Mouse (Mus musculus) hindlimb bud, embryonic 11.5 days (tissue): ENCODE measurements around the gene P2ry14.
"Not testable (repeated sequence)": the region's sequence is repeated elsewhere in the genome, so short reads cannot be mapped to it uniquely, and the experiment has no call there.

Source experiments
- DNase-seq: peaks from one replicate; pipeline ENCODE4 v3.0.0-alpha.2; 2012; ENCODE audit warnings: low read depth, low spot score; ENCODE audit errors: extremely low spot score

The P2ry14 gene

DNA sequence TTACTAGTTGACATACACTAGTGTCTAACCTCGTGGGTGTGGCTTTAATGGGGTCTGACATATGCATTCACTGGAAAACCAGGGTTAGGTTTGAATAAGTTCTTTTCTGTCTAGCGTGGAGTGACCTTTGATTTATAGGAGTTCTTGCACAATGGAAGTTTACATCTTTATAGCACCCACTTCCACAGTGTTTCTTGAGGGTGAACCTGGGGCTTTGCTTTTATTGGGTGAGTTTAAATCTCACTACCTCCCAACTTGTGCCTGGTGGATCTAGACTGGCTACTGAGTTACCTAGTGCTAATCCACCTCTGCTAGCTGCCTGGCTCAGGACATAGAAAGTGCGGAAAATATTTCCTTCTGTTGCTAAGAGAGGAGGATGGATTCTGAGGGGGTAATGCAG, 41.5 kb downstream of the P2ry14 start:
- DNase-seq, result no peak

DNA sequence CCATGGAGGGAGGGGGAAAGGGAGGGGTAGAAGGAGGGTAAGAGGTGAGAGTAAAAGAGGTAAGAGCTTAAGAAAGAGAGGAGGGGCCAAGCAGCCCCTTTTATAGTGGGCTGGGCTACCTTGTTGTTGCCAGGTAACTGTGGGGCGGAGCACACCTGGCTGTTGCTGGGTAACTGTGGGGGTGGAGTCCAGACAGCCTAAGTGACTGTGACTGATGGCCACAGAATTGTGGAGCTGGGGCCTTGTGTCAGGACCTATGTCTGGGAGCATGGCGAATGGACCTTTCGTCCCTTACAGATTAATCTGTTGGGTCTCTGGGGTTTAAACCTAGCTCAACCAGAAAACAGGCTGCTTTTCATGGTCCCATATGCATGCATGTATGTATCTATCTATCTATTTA, 43.6 kb downstream of the P2ry14 start:
- DNase-seq, result not testable (repeated sequence)

DNA sequence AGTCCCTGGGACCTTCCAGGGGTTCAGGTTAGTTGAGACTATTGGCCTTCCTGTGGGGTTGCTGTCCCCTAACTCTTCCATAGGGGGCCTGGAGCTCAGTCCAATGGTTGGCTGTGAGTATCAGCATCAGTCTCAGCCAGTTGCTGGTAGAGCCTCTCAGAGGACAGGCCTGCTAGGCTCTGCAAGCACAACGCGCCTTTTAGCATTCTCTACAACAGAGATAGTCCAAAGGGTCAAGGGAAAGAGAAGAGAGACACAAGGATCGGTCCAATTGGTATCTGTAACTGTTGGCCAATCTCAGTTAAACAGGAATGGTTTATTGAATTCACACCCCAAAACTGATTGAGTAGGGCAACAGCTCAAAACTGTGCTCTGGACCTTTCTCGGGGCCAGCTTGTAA, 46.0 kb downstream of the P2ry14 start:
- no peak for DNase-seq

DNA sequence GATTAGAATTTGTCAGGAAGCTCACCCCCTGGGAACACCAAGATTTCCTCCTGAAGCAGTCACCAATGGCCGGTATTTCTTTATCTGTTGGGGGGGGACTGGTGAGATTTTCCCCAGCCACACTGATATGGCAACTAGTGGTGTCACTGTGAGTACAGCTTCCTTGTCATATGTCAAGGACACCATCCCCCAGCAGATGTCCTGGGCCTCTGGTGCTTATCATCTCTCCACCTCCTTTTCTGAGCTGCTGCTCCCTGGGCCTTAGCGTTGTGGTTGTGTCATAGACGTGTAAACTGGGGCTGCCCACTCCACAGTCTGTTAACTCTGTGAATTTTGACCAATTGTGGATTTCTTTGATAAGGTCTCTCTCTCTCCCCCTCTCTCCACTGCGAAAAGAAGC, 49.0 kb downstream of the P2ry14 start:
- no peak for DNase-seq

DNA sequence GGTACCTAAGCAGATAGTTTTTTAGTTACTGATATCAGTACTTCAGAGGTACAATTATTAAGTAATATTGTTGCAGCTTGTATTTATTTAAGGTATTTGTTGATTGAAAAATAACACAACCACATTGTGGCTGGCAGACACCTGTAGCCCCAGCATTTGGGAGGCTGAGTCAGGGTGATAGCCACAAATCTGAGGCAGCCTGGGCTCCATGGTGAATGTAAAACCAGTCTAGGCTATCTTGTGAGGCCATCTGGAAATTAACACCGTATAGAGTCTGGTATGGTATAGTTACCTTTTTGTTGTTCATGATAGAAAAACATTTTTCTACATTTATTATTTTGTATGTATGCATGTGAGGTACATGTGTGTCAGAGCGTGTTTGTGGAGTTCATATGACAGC, 51.3 kb downstream of the P2ry14 start:
- no peak for DNase-seq

DNA sequence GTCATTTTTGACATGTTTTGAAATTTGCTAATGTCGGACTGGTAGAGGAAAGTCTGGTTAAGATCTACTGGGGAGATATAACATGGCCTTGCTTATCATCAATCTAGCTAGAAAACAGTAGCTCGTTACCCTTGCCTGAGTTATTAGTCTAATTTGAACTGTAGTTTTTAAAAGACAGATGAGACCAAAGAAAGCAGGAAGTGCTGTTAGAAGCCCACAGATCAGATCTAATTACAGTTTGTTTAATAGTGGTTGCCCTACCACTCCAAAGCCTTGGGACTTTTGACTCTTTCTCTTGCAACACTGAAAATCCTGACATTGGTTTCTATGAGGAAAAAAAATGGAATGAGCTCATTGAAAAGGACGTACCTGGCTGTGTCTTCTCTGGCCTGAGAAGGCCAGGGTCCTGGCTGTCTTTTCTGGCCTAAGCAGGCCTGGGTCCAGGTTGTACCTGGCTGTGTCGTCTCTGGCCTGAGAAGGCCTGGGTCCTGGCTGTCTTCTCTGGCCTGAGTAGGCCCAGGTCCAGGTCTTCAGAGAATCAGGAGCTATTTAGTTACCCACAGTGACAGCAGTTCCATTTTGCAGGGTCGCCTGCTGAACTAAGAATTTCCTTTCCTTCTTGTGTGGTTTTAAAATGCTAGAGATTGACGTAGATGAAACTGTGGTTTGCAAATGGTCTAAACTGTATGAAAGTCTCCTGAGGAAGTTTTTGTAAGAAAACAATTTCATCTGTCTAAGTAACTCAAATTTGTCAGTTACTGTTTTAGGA, 52.0 kb downstream of the P2ry14 start, which contains the start of gene Gpr171:
Gene Gpr171, minus strand, starts transcription at position 604 of the 769 bp plus-strand sequence.
- DNase-seq, result no peak

DNA sequence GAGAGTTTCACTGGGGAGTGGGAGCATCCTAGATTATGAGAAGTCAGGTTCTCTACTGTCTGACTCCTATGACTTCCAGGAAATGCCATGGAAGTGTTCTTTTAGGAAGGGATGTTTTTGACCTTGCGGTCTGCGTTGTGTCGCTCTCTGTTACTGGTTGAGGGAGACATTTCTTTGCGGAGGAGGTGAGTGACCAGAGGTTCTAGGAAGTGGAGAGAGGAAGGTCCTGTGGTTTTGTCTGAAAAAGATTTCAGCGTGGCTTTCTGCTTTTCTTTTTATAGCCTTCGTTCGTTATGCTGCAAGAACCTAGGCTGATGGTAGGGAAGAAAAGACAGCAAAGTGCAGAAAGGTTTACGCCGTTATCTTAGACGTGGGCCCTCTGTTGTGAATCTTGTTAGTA, 54.9 kb downstream of the P2ry14 start:
- no peak for DNase-seq

DNA sequence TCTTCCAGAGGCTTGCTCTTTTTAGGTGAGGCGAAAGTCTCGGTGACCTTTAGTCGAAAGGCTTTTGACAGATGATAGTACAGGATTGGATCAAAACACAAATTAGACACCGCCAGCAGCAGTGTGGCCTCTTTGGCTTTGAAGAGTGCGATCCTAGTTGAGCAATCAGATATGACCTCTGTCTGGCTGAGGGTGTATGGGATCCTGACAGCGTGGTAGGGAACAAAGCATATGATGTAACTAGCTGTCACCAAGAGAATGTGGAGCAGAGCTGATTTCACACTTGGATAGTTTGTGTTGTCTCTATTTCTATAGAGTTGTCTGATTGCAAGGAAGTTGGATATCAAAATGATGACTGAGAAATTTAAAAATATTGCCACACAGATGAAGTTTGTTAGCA, 56.0 kb downstream of the P2ry14 start:
- DNase-seq, result no peak

DNA sequence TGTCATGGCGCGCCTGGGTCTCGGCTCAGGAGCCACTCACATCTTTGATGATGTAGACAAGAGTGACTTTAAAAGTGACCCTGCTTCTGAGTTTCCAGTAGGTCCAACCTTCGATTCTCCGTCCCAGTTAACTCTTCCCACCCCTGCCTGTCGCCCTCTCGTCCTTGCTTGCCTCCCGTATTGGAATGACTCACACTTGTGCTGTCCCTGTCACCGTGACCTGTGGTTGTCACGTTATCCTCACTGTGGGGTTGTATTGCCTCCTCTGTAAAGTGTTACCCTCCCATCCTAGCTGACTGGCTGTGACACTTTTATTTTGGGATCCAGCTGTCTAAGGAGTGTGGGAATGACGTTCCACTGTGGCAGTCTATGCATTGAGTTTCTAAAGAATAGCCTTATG, 60.7 kb downstream of the P2ry14 start:
- DNase-seq, result no peak

DNA sequence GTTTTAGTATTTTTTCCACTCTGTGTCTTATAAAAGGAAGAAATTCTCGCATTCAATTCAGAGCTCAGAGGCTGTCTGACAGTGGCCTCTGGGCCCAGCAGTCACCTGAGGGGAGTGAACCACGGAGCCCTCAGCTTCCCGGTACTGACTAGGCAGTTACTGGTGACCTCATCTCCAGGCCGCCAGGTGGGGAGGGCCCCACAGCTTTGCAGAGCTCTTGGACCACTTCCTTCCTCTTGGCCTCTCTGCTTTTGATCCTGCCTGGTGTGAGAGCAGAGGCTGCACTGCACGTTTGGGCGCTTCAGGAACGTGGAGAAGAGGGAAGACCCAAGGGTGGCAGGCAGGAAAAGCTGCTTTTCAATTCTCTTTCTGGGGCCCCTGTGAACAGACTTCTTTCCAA, 72.5 kb downstream of the P2ry14 start:
- no peak for DNase-seq

DNA sequence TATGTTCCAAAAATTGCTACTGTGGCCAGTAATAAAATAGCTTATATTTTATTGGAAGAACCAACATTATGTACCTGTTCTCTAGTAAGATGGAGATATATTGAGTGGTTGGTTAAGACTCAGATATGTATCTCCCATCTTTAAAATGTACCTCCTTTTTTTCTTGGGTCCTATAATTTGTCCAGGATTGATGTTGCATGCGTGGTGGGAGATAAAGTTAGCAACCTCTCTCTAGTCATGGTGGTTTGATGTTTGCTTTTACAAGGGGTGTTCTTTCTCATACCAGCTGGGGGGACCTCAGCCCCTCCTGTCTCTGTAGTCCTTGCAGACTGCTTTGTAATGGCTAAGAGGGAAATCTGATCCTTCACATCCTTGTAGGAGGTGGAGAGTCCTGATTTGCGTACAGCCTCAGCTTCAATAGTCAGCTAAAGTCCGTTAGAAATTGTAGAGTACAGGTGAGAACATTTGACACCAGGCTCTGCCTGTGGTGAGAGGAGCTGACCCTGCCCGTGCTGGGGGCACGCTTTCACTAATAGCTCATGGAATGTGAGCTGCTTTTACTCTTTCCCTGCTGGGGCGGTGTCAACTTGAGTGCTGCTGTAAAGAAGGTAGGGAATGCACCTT, 73.0 kb downstream of the P2ry14 start:
- no peak for DNase-seq

DNA sequence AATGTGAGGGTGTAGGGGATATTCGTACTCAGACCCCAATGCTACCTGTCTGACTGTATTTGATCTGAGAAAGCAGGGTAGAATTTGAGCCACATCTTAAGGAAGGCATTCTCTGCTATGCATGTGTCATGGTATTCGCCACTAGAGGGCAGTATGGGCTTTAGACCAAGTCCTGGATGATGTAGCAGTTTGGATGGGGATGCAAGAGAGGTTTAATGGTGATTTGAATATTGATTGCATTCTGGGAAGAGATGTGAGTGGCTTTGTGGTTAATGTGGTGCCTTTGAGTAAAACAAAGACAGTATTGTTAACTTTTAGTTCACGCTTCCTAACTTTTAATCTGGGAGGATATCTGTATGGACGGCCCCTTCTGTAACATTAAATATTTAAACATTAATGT, 74.1 kb downstream of the P2ry14 start:
- peak; percentile 74 for DNase-seq

DNA sequence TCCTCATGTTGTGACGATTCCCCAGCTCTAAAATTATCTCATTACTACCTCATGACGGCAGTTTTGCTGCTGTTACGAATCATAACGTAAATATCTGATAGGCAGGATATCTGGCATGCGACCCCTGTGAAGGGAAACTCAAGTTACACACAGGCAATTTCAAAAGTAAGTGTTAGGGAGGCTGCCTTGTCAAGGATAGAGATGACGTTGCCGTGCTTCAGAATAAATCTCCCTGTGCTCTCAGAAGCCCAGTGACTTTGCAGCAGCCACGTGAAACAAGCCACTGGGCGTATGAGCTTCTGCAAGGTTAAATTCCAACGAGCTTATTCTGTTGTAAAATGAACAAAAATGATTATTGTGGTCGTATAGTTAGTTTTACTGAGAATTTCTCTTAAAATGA, 74.8 kb downstream of the P2ry14 start:
- DNase-seq, result no peak

DNA sequence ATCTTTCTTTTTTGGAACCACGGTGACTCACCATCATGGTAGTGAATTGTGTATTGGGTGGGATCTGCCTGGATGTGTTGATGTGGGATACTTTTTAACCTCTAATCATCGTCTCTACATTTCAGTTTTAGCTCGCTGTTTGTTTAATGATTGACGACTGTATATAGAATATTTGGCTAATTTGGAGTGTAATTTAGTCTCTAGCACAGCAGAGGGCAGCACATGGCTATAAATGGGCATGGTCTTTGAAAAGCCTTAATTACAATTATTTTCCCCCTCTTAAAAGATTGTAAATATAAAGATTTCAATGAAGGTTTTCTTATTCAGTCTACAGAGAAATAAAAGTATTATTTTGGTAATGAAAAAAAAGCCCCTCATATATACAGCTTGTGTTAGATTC, 76.1 kb downstream of the P2ry14 start:
- DNase-seq, result no peak

DNA sequence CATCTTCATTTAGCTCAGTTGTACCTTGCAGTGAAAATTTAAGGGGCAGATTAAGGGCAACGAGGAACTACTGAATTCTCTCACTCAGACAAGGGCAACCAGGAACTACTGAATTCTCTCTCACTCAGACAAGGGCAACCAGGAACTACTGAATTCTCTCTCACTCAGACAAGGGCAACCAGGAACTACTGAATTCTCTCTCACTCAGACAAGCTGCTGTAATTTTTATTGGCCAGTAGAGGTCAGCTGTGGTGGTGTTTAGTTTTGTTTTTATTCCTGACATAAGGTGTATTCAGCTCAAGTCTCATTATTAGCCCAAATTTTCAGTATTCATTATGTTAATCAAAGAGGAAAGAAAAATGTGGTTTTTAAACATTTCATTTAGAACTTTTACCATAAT, 84.3 kb downstream of the P2ry14 start:
- not testable (repeated sequence) for DNase-seq

DNA sequence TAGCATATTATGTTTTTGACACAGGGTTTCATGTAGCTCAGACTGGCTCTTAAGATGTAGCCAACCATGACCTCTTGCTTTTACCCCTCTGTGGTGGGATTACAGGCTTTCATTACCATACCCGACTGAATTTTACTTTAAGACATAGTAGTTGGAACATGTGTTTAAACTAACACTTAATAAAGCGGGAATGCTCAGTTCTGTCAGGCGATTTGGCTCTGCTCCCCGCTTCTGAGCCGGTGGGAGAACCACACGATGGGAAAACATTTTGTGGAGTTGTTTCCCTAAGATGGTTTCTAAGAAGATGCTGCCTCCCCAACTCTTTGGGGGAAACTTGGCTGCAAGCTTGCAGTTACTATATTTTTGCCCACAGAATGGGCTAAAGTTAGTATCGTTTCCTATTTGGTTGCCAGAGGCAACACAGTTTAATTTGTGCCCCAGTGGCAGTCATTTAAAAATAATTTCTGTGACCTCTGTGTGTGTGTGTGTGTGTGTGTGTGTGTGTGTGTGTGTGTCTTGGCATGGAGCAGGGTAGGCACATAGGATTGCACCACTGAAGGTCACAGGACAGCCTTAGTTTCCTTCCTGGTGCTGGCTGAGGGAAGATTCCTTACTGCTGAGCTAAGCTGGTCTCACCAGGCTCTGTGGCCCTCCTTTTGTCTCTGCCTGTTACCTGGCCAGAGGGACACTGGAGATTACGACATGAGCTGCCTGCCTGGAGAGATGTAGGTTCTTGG, 86.7 kb downstream of the P2ry14 start:
- DNase-seq, result no peak

DNA sequence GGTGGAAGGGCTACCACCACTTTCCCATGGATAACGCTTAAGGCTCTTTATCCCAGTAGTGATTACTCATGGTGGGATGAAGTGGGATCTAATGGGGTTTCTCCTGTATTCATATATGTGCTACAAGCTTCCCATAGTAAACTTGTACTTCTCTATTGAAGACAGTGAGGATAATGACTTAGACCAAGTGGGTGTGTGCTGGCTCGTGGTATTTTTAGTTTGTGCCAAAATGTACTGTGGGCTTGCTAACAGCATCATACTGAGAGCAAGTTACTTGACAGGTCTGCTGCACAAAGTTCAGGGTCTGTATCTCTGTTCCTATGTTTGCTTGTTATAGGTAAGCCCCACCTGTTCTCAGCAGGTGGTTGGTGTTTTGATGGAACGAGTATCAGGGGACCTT, 87.5 kb downstream of the P2ry14 start:
- DNase-seq, result no peak
